Mouse (Mus musculus): Measurements from ENCODE around the gene Usp7. TPM values are rescaled to one million over a fixed set of nuclear protein-coding genes. Genes with fewer than 3 reads are reported as not detected.

Gene Usp7
- polyA plus RNA-seq, 1 experiment from 2014 or later: 17.1 TPM

- no peaks in the 10 kb centered on the region for H3K9me3 ChIP-seq (replicated peaks)
- ATAC-seq (ENCODE audit: insufficient number of reproducible peaks, low FRiP score): no peak
- no peak overlapping the region for H3K27ac ChIP-seq (ENCODE audit: poor library complexity, severe bottlenecking)
- H3K4me3 ChIP-seq: no peak overlapping the region
- H3K9ac ChIP-seq: no peak overlapping the region
- H3K27me3 ChIP-seq (replicated peaks): no peaks in the 10 kb centered on the region
- 93% methylated on average over 4 of the region's 4 CpGs for WGBS
- H3K4me1 ChIP-seq (replicated peaks): peaks cover 32% of the 10 kb centered on the region
- no peak overlapping the region for H3K4me2 ChIP-seq
- peaks cover 10% of the 10 kb centered on the region for H3K36me3 ChIP-seq
Measured at GRCm38 (mm10) chr16:8720447-8720846, 71.7 kb downstream of the Usp7 start.

- no peak for ATAC-seq (ENCODE audit: insufficient number of reproducible peaks, low FRiP score)
- no peak overlapping the region for H3K4me2 ChIP-seq
- no peaks in the 10 kb centered on the region for H3K9me3 ChIP-seq (replicated peaks)
- H3K36me3 ChIP-seq: peaks cover 32% of the 10 kb centered on the region
- no peak overlapping the region for H3K4me3 ChIP-seq
- no peaks in the 10 kb centered on the region for H3K27me3 ChIP-seq (replicated peaks)
- no peak overlapping the region for H3K9ac ChIP-seq
- WGBS: 95% methylated on average over 10 of the region's 10 CpGs
- H3K27ac ChIP-seq (ENCODE audit: poor library complexity, severe bottlenecking): no peak overlapping the region
- H3K4me1 ChIP-seq (replicated peaks): peaks cover 37% of the 10 kb centered on the region
Measured at GRCm38 (mm10) chr16:8717744-8718143, 74.4 kb downstream of the Usp7 start.

- WGBS: 68% methylated on average over 6 of the region's 6 CpGs
- ATAC-seq (ENCODE audit: insufficient number of reproducible peaks, low FRiP score): no peak
Measured at GRCm38 (mm10) chr16:8716300-8716699, 75.8 kb downstream of the Usp7 start.

GRCm38 (mm10) chr16:8715513-8716080 lies 76.5 kb downstream of the Usp7 start:
- Histone ChIP-seq H3K4me1 (replicated peaks) (peaks cover 38% of the 10 kb centered on the region), H3K9me3 (replicated peaks) (no peaks in the 10 kb centered on the region), H3K36me3 (peaks cover 53% of the 10 kb centered on the region), H3K27me3 (replicated peaks) (no peaks in the 10 kb centered on the region), H3K4me2 (no peak overlapping the region), H3K27ac (ENCODE audit: poor library complexity, severe bottlenecking) (no peak overlapping the region), H3K4me3 (no peak overlapping the region), H3K9ac (no peak overlapping the region)
- 82% methylated on average over 10 of the region's 10 CpGs for WGBS
- no peak for ATAC-seq (ENCODE audit: insufficient number of reproducible peaks, low FRiP score)

More at GRCm38 (mm10) chr16:8716300-8716699, 75.8 kb downstream of the Usp7 start:
- H3K4me2 ChIP-seq: no peak overlapping the region
- peaks cover 46% of the 10 kb centered on the region for H3K36me3 ChIP-seq
- H3K9me3 ChIP-seq (replicated peaks): no peaks in the 10 kb centered on the region
- peaks cover 38% of the 10 kb centered on the region for H3K4me1 ChIP-seq (replicated peaks)
- H3K27ac ChIP-seq (ENCODE audit: poor library complexity, severe bottlenecking): no peak overlapping the region
- H3K27me3 ChIP-seq (replicated peaks): no peaks in the 10 kb centered on the region
- H3K4me3 ChIP-seq: no peak overlapping the region
- H3K9ac ChIP-seq: no peak overlapping the region

- Histone ChIP-seq H3K27ac (ENCODE audit: poor library complexity, severe bottlenecking) (no peak overlapping the region), H3K4me3 (no peak overlapping the region), H3K9me3 (replicated peaks) (no peaks in the 10 kb centered on the region), H3K4me1 (replicated peaks) (peaks cover 31% of the 10 kb centered on the region), H3K27me3 (replicated peaks) (no peaks in the 10 kb centered on the region), H3K4me2 (no peak overlapping the region), H3K9ac (no peak overlapping the region), H3K36me3 (peaks cover 61% of the 10 kb centered on the region)
- 90% methylated on average over 5 of the region's 5 CpGs for WGBS
- no peak for ATAC-seq (ENCODE audit: insufficient number of reproducible peaks, low FRiP score)
Measured at GRCm38 (mm10) chr16:8714851-8715250, 77.3 kb downstream of the Usp7 start.

GRCm38 (mm10) chr16:8711998-8712397 lies 80.1 kb downstream of the Usp7 start:
- H3K4me2 ChIP-seq: no peak overlapping the region
- H3K9me3 ChIP-seq (replicated peaks): no peaks in the 10 kb centered on the region
- no peak for ATAC-seq (ENCODE audit: insufficient number of reproducible peaks, low FRiP score)
- peaks cover 18% of the 10 kb centered on the region for H3K4me1 ChIP-seq (replicated peaks)
- no peak overlapping the region for H3K9ac ChIP-seq
- H3K36me3 ChIP-seq: peaks cover 89% of the 10 kb centered on the region
- no peak overlapping the region for H3K27ac ChIP-seq (ENCODE audit: poor library complexity, severe bottlenecking)
- no peak overlapping the region for H3K4me3 ChIP-seq
- 83% methylated on average over 9 of the region's 9 CpGs for WGBS
- no peaks in the 10 kb centered on the region for H3K27me3 ChIP-seq (replicated peaks)

GRCm38 (mm10) chr16:8700586-8700985 lies 91.5 kb downstream of the Usp7 start:
- WGBS: 92% methylated on average over 3 of the region's 3 CpGs
- no peak for ATAC-seq (ENCODE audit: insufficient number of reproducible peaks, low FRiP score)
- no peaks in the 10 kb centered on the region for H3K4me1 ChIP-seq (replicated peaks)
- H3K36me3 ChIP-seq: peaks cover 90% of the 10 kb centered on the region
- H3K27me3 ChIP-seq (replicated peaks): no peaks in the 10 kb centered on the region
- H3K4me3 ChIP-seq: no peak overlapping the region
- no peaks in the 10 kb centered on the region for H3K9me3 ChIP-seq (replicated peaks)
- no peak overlapping the region for H3K4me2 ChIP-seq
- no peak overlapping the region for H3K9ac ChIP-seq
- H3K27ac ChIP-seq (ENCODE audit: poor library complexity, severe bottlenecking): no peak overlapping the region

GRCm38 (mm10) chr16:8699556-8699955 lies 92.6 kb downstream of the Usp7 start:
- Histone ChIP-seq H3K36me3 (peaks cover 92% of the 10 kb centered on the region), H3K27ac (ENCODE audit: poor library complexity, severe bottlenecking) (no peak overlapping the region), H3K4me2 (no peak overlapping the region), H3K4me1 (replicated peaks) (no peaks in the 10 kb centered on the region), H3K9ac (no peak overlapping the region), H3K4me3 (no peak overlapping the region), H3K27me3 (replicated peaks) (no peaks in the 10 kb centered on the region), H3K9me3 (replicated peaks) (no peaks in the 10 kb centered on the region)
- ATAC-seq (ENCODE audit: insufficient number of reproducible peaks, low FRiP score): no peak
- WGBS: 82% methylated on average over 8 of the region's 8 CpGs

- WGBS: 92% methylated on average over 7 of the region's 7 CpGs
- H3K27me3 ChIP-seq (replicated peaks): no peaks in the 10 kb centered on the region
Measured at GRCm38 (mm10) chr16:8691206-8691605, 100.9 kb downstream of the Usp7 start.

GRCm38 (mm10) chr16:8689979-8690656 lies 102.0 kb downstream of the Usp7 start:
- H3K36me3 ChIP-seq: peaks cover 74% of the 10 kb centered on the region
- H3K27me3 ChIP-seq (replicated peaks): no peaks in the 10 kb centered on the region
- H3K4me1 ChIP-seq (replicated peaks): peaks cover 12% of the 10 kb centered on the region
- ATAC-seq (ENCODE audit: insufficient number of reproducible peaks, low FRiP score): no peak
- no peak overlapping the region for H3K9ac ChIP-seq
- H3K27ac ChIP-seq (ENCODE audit: poor library complexity, severe bottlenecking): no peak overlapping the region
- WGBS: 92% methylated on average over 11 of the region's 11 CpGs
- no peaks in the 10 kb centered on the region for H3K9me3 ChIP-seq (replicated peaks)
- H3K4me3 ChIP-seq: no peak overlapping the region
- H3K4me2 ChIP-seq: no peak overlapping the region

More at GRCm38 (mm10) chr16:8691206-8691605, 100.9 kb downstream of the Usp7 start:
- Histone ChIP-seq H3K4me3 (no peak overlapping the region), H3K4me2 (no peak overlapping the region), H3K36me3 (peaks cover 77% of the 10 kb centered on the region), H3K27ac (ENCODE audit: poor library complexity, severe bottlenecking) (no peak overlapping the region), H3K9ac (no peak overlapping the region), H3K9me3 (replicated peaks) (no peaks in the 10 kb centered on the region), H3K4me1 (replicated peaks) (peaks cover 9% of the 10 kb centered on the region)
- ATAC-seq (ENCODE audit: insufficient number of reproducible peaks, low FRiP score): no peak

GRCm38 (mm10) chr16:8687559-8688112 lies 104.5 kb downstream of the Usp7 start:
- peaks cover 55% of the 10 kb centered on the region for H3K36me3 ChIP-seq
- H3K27me3 ChIP-seq (replicated peaks): no peaks in the 10 kb centered on the region
- no peak for ATAC-seq (ENCODE audit: insufficient number of reproducible peaks, low FRiP score)
- peaks cover 12% of the 10 kb centered on the region for H3K4me1 ChIP-seq (replicated peaks)
- H3K9me3 ChIP-seq (replicated peaks): no peaks in the 10 kb centered on the region
- 0 out of 2 replicates have a peak overlapping the region, but pooled peaks have one; percentile 24 for H3K9ac ChIP-seq
- no peak overlapping the region for H3K4me3 ChIP-seq
- H3K4me2 ChIP-seq: no peak overlapping the region
- peak overlapping the region; percentile 27; the same call in 1 of the 2 replicates for H3K27ac ChIP-seq (ENCODE audit: poor library complexity, severe bottlenecking)
